Mouse (Mus musculus): ENCODE data around the gene Sox11.

The Sox11 gene

DNA sequence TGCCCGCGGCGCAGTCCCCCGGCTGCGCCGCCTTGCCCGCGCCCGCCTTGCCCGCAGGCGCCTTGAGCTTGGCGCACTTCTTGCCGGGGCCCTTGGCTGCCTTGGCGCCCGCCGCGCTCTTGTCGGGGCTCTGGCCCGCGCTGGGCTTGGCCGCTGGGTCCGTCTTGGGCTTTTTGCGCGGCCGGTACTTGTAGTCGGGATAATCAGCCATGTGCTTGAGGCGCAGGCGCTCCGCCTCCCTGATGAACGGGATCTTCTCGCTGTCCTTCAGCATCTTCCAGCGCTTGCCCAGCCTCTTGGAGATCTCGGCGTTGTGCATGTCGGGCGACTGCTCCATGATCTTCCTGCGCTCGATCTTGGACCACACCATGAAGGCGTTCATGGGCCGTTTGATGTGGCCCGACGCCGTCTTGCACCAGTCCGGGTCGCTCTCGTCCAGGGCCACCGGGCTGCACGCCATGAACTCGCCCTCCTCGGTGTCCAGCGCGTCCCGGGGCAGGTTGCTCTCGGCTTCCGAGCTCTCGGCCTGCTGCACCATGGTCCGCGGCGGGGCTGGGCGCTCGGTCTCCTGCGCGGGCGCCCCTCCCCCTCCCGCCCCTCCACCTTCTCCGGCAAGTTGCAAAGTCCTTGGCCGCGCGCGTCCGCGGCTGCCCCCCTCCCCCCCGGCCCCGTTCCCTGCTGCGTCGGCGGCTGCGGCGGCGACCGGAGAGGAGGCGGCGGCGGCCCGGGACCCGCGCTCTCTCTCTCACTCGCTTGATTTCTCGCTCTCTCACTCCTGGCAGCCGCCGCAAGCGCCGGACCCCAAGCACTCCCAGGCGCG, at the start of gene Sox11:
Gene Sox11, minus strand, starts transcription at position 704 of the 820 bp plus-strand sequence.
- peak; percentile 40 for DNase-seq

DNA sequence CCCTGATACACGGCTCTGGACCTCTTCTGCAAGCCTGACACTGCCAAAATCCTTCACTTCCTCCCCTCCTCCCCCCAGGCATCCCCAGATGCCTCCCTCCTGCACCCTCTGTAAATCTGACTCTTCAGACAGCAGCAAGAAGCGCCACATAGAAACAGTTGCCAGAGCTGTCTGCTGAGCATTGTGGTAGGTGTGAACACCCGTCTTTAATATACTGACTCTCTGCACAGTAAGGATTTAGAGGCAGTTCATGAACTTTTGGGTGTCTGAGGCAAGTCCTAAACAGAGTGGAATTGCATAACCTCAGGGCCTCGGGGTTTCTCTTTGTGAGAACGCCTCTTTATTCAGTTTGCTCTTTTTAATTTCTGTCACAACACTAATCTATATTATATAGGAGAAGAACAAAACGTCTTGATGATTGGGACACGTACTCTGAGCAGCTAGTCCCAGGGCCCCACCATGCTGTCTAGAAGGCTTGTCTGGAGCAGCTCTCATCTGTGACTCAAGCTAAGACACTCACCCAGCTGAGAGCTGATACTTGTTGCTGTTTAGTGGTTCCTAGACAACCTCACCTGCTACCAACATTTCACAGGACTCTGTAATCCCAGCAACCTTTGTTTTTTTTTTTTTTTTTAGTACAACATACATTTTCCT, 49.4 kb upstream of the Sox11 start:
- no peak for DNase-seq

DNA sequence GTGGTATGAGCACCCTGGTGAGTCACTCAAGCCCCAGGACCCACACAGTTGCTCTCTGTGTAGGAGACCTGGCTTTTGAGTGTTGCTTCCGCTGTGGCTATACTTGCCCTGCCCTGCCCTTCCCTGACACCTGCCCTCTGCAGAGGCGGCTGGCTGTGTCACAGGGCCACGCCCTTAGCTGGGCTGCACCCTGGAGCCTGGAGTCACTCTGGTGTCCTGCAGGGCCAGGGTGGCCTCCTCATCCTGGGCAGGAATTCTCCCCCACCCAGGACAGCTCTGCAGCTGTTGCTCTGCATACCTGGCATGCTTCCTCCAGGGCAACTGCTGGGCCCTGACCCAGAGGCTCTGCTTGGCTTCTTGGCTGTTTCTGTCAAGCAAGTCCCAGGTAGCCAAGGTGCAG, 48.1 kb upstream of the Sox11 start:
- DNase-seq = peak; percentile 6

DNA sequence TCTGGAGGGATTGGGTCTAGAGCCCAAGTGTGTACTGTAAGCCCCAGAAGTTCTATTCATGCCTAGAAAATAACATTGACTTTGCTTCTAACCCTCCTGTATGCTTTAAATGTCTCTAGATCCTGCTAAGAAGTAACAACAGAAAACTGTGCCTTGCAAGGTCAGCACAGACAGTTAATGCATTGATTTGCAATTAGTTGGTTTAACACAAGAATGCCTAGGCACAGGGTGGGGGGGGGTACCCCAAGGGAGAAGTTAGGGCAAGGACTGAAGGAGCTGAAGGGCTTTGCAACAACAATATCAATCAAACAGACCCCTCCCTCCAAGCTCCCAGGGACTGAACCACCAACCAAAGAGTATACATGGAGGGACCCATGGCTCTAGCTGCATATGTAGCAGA, 47.1 kb upstream of the Sox11 start:
- DNase-seq = no peak

DNA sequence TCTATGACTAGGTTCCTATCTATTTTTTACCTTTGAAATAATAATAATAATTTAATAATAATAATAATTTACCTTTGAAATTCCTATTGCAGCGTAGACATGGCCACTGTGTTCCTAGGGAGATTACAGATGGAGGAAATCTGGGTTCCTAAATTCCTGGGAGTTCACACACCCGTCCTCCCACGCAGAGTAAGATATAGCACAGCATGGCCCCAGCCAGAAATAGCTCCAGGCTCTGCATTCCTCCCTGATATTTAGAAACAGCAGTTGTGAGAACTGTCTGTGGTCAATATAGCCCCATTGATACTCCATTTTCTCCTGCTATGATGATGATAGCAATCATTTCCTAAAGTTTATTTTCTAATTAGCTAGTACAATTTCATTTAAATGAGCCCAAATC, 30.1 kb upstream of the Sox11 start:
- no peak for DNase-seq

DNA sequence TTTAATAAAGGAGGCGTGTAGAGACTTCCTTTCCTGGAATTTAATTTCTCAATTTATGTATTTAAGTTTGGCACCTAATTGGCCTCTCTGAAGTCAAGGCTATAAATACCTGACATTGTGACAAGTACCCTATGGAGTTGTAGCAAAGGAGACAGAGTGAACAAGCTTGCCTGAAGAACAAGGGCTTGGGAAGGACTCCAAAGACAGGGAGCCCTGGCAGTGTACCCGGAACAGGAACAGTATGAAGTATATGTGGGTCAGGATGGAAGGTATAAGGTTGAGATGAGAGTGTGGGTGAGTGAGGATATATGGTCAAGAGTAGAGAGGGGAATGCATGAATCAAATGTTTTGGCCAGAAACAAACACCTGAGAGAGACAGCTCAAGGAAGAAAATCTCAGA, 28.4 kb upstream of the Sox11 start:
- no peak for DNase-seq

DNA sequence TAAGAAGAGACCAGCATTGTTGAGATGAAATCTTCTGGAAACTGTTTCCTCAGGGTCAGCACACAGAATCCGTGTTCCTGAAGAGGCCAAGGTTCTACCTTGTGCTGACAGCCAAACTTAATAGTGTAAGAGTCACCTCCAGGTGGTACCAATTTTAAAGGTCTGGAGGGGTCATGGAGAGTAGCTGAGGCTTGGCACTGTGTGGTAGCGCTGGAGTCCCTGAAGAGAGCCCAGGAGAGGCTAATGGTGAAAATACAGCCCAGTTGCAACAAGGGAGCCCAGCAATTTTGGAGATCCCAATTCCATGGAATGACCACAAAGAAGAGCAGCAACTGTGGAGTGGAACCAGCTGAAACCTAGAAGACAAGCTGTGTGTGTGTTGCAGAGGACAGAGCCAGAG, 25.1 kb upstream of the Sox11 start:
- DNase-seq = no peak

DNA sequence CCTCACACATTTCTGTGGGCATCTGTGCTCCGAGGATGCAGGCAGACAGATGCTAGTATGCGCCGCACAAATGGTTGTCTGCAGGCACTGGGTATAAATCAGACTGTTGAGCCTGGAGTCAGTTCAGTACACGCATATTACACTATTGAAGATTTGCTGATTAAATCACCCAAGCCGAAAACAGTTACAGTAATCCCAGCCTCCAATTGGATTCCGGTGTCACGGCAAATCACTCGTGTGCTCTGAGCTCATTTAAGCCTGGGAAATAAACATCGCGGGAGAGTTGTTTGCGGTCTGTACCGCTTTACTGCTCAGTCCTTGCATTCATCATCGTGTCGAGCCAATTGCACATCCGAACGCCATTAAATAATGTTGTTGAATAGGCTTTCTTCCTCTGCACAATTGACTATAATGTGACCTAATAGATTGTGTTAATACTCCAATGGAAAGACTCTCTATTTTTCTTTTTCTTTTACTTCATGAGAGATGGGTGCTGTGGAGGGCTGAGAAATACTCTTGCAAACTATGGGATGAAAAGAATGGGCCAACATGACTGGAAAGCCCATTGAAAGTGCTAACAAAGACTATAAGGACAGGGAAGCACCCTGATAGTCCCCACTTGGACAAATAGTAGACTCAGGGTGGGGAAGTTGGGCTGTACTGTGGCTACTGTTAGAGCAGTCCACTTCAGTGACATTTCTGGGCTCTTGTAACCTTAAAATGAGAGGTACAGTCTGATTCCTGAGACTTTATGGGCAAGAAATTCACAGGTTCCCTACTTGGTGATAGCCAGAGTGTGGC, 21.7 kb upstream of the Sox11 start:
- DNase-seq = no peak

DNA sequence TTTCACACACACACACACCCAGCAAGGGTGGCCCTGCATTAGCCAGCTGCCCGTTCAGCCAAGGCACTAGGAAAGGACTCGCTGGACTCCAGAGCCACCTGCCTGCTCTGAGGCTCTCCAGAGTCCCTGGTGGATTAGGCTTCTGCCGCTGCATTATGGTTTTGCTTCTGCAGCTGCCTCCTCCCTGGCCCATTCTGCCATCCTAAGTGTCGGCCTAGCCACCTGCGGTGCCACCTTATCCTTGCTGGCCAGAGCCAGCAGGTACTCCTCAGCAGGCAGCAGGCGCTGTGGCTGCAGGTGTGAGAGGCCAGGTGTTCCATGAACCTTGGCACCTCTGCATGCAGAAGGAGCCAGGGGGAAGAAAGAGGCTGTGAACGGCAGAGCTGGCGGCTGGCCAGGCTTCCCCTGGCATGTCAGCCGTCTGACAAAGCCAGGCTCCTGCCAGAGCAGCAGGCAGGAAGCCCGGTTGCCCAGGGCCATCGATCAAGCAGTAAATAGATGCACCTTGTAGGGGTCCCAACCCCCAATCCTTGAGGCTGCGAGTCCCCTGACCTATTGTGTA, 14.8 kb upstream of the Sox11 start:
- peak; percentile 73 for DNase-seq

DNA sequence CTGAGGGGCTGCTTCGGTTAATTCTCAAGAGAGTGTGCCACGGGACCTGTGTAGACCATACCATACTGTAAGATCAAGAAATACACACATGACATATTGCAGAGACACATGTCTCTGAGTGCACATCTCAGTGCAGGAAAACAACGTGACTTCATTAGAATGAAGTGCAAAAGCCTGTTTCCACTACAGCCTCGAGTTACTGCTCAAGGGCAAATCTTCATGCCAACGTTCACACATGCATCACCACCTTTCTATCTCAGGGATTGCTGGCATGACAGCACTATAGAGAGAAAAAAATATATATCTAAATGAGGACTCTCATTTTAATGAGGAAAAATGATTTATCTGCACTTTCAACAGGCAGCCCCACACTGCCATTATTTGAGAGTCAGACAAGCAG, 14.2 kb upstream of the Sox11 start:
- no peak for DNase-seq

DNA sequence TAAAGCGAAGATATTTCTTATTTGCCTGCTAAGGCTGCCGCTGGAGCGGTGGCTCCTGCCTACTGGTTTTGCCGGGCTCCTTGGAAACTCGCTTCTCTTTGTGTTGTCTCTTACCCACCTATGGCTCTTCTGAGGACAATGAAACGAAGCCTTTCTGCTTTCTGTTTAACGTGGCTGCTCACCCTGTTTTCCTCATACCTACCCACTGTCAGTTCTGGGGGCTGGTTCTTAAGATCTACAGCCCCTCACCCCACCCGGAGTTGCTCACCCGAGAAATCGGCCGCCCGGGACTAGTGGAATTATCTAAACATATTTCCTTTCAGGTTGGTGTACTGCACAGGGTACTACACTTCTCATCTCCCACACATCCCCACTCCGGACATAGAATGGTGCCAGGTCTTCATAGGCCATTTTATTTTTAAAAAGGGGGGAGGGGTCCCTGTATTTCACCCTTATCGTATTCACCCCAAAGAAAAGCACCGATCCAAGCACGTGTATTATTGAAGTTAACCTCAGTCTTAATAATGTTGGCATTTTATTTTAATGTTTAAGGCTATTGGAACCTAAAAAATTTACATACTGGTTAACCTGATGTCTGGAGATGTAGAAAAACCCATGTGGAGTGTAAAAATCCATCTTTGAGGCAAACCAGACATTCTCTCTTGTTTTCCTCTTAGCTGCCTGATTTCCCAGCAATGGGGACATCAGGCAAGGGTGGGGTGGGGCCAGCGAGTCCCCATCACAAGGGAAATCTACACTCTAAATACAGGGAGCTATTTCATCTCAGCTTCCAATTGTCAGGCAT, 1.4 kb upstream of the Sox11 start:
- no peak for DNase-seq

DNA sequence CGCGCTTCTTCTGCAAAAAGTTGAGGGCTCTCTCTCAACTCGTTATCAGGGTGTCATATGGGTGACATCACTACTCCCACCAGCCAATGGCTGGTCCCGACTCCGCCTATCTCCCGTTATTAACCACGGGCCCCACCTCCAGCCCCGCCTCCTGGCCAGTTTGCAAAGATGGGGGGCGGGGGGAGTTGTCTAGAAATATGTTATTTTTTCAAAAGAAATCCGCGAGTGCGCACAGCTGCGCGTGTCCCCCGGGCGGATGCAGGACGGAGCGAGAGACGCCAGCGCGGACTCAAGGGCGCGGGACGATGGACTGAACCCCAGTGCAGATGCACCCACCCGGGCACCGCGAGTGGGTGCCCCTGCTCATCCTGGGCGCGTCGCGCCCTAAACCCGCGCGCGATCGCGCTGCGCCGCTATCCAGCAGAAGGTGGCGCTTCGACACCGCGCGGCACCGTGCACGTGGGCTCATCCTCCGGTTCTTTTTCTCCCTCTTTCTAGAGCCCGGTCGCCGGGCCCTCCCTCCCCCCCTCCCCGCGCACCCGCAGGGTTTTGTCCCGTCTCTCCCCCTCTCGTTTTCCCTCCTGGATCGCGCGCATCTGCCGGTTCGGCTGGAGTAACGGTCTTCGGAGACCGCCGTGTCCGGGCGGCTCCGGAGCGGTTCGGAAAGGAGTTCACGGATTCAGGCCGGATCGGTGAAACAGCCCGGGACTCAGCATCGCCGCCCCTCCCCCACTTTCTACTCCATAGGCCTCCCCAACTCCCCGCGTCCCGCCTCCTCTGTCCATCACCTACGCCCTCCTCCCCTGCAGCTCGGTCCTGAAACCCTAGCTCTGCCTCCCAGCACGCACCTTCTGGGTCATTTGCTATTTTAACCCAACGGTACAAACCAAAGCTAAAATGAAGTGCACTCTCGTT, 574 bp upstream of the Sox11 start:
- DNase-seq = peak; percentile 91

DNA sequence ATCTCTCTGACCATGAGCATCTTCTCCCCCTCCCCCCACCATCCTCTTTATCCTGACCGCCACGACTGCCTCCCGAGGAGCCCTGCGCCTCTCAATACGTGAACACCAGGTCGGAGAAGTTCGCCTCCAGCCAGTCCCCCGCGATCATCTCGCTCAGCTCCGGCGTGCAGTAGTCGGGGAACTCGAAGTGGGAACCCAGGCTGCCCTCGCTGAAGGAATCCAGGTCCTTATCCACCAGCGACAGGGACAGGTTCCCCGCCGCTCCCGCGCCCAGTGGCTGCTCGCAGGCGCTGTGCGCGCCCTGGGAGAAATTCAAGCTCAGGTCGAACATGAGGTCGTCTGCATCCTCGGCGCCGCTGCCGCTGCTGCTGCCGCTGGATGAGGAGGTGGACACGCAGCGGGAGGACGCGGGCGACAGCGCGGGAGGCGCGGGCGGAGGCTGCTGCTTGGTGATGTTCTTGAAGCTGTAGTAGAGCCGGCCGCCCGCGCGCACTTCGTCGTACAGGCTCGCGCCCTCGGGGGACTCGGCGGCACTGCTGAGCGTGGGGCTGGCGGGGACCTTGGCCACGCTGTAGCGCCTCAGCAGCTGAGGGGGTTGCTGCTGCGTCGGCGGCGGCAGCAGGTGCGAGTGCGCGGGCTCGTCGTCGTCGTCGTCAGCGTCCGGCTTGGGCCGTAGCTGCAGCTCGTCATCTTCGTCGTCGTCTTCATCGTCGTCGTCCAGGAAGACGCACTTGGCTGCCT, 1.1 kb downstream of the Sox11 start:
- peak; percentile 35 for DNase-seq

DNA sequence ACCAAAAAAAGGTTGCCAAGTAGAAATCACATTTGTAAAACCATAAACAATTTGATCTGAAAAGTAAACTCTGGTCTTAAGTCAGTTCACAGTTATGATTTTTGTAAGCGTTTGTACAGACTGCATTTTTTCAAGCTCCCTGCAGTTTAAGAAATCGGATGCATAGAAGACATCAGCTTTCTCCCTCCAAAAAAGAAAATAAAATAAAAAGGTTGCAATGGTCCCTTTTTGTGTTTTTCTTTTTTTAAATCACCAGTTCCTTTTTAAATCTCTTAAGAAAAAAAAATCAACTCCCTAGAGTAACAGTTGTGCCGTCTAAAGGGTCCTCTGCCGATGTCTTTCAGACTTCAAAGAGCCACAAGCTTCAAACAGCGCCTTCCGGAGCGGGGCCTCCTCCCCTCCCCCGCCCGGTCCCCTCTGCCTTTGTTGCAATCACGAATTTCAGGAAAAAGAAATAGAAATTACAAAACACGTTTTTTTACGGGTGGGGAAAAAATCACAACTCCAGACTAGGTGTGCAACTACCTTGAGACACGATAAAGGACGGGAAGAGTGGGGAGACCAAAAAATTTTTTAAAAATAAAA, 1.8 kb downstream of the Sox11 start:
- DNase-seq = no peak

DNA sequence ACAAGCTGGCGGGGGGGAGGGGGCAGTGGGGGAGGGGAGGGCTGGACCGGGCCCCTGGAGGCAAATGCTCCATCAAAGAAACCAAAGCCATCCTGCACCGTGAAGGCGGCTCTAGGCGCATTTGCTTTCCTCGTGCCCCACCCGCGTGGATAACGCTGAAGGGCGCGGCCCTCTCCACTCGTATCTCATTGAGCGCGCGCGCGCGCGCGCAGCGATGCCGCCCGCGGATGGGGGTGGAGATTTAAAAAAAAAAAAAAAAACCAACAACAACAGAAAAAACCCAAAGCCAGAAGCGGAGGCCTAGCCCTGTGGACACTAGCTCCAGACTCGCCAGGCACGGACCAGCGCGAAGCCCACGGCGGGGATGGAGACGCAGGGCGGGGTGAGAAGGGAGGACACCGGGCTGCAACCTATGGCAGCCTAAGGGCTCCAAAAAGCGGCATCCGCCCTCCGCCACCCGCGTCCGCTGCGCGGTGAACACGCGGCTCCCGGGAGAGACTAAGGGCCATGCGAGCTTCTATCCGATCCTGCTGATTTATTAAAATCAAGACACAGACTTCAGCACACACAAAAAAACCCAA, 3.1 kb downstream of the Sox11 start:
- peak; percentile 51 for DNase-seq

DNA sequence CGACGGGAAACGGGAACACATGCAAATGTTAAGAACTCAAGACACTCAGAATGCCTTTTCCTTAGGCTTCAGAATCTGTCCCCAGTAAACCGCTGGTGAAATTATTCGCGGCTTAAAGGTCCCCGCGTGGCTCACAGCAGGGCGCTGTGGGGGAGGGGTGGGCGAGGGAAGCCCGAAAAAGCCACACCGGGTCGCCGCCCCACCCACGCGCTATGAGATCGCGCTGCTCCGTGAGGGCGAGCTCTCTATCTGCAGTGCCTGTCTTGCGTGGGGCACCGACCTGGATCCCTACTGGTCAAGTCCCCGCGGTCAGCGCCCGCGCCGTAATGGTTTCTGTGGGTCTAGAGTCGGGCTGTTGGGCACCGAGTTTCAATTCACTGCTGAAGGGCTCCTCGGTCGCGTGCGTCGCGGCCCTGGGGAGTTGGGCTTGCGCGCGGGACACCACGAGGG, 3.6 kb downstream of the Sox11 start:
- DNase-seq = peak; percentile 39

DNA sequence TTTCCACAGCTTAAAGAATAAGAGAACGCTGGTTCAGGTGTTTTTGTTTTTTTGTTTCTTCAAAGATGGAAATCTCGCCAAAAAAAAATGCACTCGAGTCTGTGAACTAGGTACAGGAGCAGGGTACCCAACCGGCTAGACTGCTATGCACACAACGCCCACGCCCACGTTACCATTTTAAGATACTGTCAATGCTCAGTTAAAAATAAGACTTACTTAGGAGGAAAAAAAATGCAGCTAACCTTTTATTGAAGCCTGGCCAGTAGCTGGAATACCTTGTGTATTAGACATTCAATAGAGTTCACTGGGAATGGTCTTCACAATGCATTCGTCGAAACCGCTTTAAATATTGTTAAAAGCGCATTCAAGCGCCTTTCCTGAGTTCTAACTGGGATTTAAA, 4.3 kb downstream of the Sox11 start:
- no peak for DNase-seq

DNA sequence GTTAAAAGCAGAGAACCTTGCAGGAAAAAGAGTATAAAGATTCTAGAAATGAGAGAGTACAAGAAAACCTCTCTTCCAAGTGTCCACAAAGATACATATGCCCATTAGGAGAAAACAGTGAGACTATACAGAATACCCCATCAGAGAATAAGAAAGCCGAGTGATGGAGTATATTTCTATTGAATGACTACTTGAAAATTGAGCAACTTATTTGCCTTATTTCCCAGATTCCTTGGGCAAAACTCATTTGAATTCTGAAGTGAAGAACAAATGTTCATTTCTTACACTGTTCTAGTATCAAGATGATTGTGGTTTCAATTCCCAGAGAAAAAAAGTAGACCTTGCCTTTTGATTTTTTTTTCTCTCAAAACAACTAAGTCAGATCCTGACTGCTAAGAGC, 4.9 kb downstream of the Sox11 start:
- no peak for DNase-seq

DNA sequence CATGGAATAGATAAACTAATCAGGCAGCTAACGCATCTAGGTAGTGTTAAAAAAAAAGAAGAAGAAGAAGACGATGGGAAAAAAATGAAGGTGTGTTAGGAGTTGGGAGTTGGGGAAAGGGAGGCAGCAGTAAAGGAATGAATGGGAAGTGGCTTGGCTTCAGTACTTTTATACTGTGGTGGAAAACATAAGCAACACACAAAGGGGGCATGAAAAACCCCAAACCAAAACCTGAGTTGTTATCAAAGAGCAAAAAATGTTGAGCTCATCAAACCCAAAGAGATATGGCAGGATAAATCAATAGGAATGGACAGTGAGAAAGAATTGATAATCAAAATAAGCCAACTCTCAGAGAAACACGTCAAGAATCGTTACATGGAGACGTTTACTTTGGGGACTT, 5.6 kb downstream of the Sox11 start:
- DNase-seq = no peak

DNA sequence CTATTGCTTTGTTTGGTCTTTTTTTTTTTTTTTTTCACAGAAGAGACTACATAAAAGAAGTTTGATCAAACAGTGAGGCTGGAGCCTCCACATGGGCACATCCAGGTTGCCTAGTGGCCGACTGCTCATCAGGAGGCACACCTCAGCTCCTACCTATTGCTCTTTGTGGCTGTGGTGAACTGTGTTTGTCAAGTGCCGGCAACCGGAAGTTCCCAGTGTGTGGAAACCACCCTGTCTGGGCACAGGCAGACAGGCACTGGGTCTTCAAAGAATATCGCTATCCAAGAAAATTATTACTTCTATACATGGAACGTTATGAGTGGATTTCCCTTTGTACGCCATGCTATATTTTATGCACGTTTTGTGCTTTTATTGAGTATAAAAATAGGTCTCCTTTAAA, 6.0 kb downstream of the Sox11 start:
- no peak for DNase-seq
